ENCODE assay signal across 8 mouse cellular contexts in genomic region chr13:95324626-95325079, GRCm38 (mm10). TPM values are rescaled to one million over a fixed set of nuclear protein-coding genes. Genes with fewer than 3 reads are reported as not detected.
DNase-seq lines count a peak whose midpoint lies in the region; ATAC-seq and TF ChIP-seq lines count a peak whose summit lies in the region.

No protein-coding gene starts in this region.

- peak overlapping the region; percentile 87 for H3K4me3 ChIP-seq in heart, embryonic 10.5 days
- H3K4me3 ChIP-seq in heart, embryonic 14.5 days (ENCODE audit: control insufficient read depth in 1 of 2, insufficient read depth in 1 of 2, low read depth in 1 of 2, low read length in 2 of 2), result peak overlapping the region; percentile 91 to 95
- peak overlapping the region; percentile 64 to 69 for H3K4me3 ChIP-seq in liver, embryonic 14.5 days (ENCODE audit: insufficient read depth in 1 of 2, low read depth in 2 of 2, low read length in 2 of 2)
- H3K4me3 ChIP-seq in stomach, embryonic 15.5 days (replicated peaks), result peak overlapping the region; percentile 82

- H3K4me1 ChIP-seq in heart, embryonic 10.5 days, result peaks cover 14% of the 10 kb centered on the region
- H3K4me1 ChIP-seq in heart, embryonic 14.5 days (ENCODE audit: control insufficient read depth in 2 of 2, insufficient read depth in 2 of 2, low read length in 2 of 2), result peaks cover 6 to 24% of the 10 kb centered on the region in 2 experiments
- H3K4me1 ChIP-seq in liver, embryonic 14.5 days (replicated peaks; ENCODE audit: control insufficient read depth in 2 of 2, insufficient read depth in 2 of 2, low read length in 1 of 2), result peaks cover 0 to 3% of the 10 kb centered on the region in 2 experiments; a peak in 1 of 4 replicates
- peaks cover 20% of the 10 kb centered on the region for H3K4me1 ChIP-seq in stomach, embryonic 15.5 days

- H3K4me2 ChIP-seq in heart, embryonic 14.5 days (ENCODE audit: low read length), result peak overlapping the region; percentile 96
- peak overlapping the region; percentile 73 for H3K4me2 ChIP-seq in liver, embryonic 14.5 days (ENCODE audit: low read depth)
- peak overlapping the region; percentile 85 for H3K4me2 ChIP-seq in stomach, embryonic 15.5 days

- peak overlapping the region; percentile 100 for H3K9ac ChIP-seq in heart, embryonic 14.5 days (ENCODE audit: low read length)
- H3K9ac ChIP-seq in liver, embryonic 14.5 days (replicated peaks), result peak overlapping the region; percentile 62
- H3K9ac ChIP-seq in stomach, embryonic 15.5 days, result peak overlapping the region; percentile 98

- intact Hi-C loops in heart, postnatal 25 days (cut with DNase I), result loop anchor here (2.0 kb wide), 1 partner anchor 50 kb away; the partner anchor contains the start of gene Aggf1

- TF ChIP-seq EP300 in liver, embryonic 14.5 days (IDR thresholded peaks at IDR 0.05; ENCODE audit: low read depth), result no peak

- ATAC-seq in heart, embryonic 14.5 days (ENCODE audit: insufficient number of reproducible peaks, insufficient read depth, low FRiP score, low read depth), result no peak
- peak; percentile 26; the same call in 1 of the 2 replicates for ATAC-seq in liver, embryonic 14.5 days (ENCODE audit: insufficient read depth)
- ATAC-seq in stomach, embryonic 15.5 days (ENCODE audit: insufficient read depth, low FRiP score, low read depth), result no peak

- no peaks in the 10 kb centered on the region for H3K27me3 ChIP-seq in heart, embryonic 10.5 days (ENCODE audit: insufficient read depth, poor library complexity, severe bottlenecking)
- no peaks in the 10 kb centered on the region for H3K27me3 ChIP-seq in heart, embryonic 14.5 days (ENCODE audit: control insufficient read depth, insufficient read depth, low read length)
- H3K27me3 ChIP-seq in liver, embryonic 14.5 days (ENCODE audit: control insufficient read depth, insufficient read depth, low read length), result peaks cover 5% of the 10 kb centered on the region; the same call in 1 of the 2 replicates
- no peaks in the 10 kb centered on the region for H3K27me3 ChIP-seq in stomach, embryonic 15.5 days (replicated peaks)

- peaks cover 10% of the 10 kb centered on the region for H3K36me3 ChIP-seq in heart, embryonic 10.5 days
- peaks cover 8% of the 10 kb centered on the region; the same call in 1 of the 2 replicates for H3K36me3 ChIP-seq in heart, embryonic 14.5 days (ENCODE audit: control insufficient read depth, insufficient read depth, low read length)
- H3K36me3 ChIP-seq in liver, embryonic 14.5 days (replicated peaks; ENCODE audit: control insufficient read depth, insufficient read depth, low read depth), result no peaks in the 10 kb centered on the region
- H3K36me3 ChIP-seq in stomach, embryonic 15.5 days, result no peaks in the 10 kb centered on the region

- no peak for TF ChIP-seq CTCF in liver, embryonic 14.5 days (IDR thresholded peaks at IDR 0.05; ENCODE audit: low read depth)

- no peaks in the 10 kb centered on the region for H3K9me3 ChIP-seq in heart, embryonic 10.5 days
- no peaks in the 10 kb centered on the region for H3K9me3 ChIP-seq in heart, embryonic 14.5 days (ENCODE audit: control insufficient read depth, low read length)
- H3K9me3 ChIP-seq in liver, embryonic 14.5 days (ENCODE audit: control insufficient read depth, low read length), result no peaks in the 10 kb centered on the region
- H3K9me3 ChIP-seq in stomach, embryonic 15.5 days, result no peaks in the 10 kb centered on the region

- H3K27ac ChIP-seq in heart, embryonic 10.5 days, result peak overlapping the region; percentile 100
- peak overlapping the region; percentile 95 to 98 for H3K27ac ChIP-seq in heart, embryonic 14.5 days (replicated peaks in 1 of 2; ENCODE audit: control insufficient read depth in 1 of 2, insufficient read depth in 1 of 2, low read depth in 2 of 2, low read length in 2 of 2)
- no peak overlapping the region; the same call in 1 of the 2 replicates for H3K27ac ChIP-seq in liver, embryonic 14.5 days
- peak overlapping the region; percentile 99 for H3K27ac ChIP-seq in stomach, embryonic 15.5 days

- under 1% methylated on average over 22 of the region's 22 CpGs for WGBS in heart, embryonic 10.5 days
- 1% methylated on average over 22 of the region's 22 CpGs for WGBS in heart, embryonic 14.5 days
- WGBS in liver, embryonic 14.5 days (ENCODE audit: insufficient replicate concordance), result under 1% methylated on average over 22 of the region's 22 CpGs
- under 1% methylated on average over 22 of the region's 22 CpGs for WGBS in stomach, embryonic 15.5 days

- DNase-seq in heart, embryonic 10.5 days (ENCODE audit: low spot score), result no peak
- DNase-seq in heart, postnatal 25 days (ENCODE audit: low spot score), result no peak
- peak; percentile 30 for DNase-seq in thymus, postnatal 14 days
- no peak for DNase-seq in thymus, postnatal 25 days
- DNase-seq in liver, embryonic 14.5 days (ENCODE audit: low read depth in 3 of 3, low spot score in 3 of 3), result no peak
- DNase-seq in gastrocnemius, adult 18-20 months (ENCODE audit: low spot score), result no peak

RNA-seq across cellular contexts. Expression of gene Zbed3, which starts 1.2 kb away (rescaled TPM):
- polyA plus RNA-seq in heart, embryonic 10.5 days (2016; fragmentation: Nextera tagmentation; extraction: Ambion mirVana), result 52.1 and 56.2 TPM in 2 replicates
- 10 to 100 TPM; 15.1 to 16.2 TPM for total RNA-seq in heart, postnatal 25 days (2021)
- polyA plus RNA-seq in heart, embryonic 14.5 days (2014; fragmentation: Nextera tagmentation; extraction: Ambion mirVana), result 52.9 and 54.5 TPM in 2 replicates
- polyA plus RNA-seq in liver, embryonic 14.5 days (2012; rRNA removed), result 4.6 TPM in 2 replicates
- 4.1 and 5.0 TPM in 2 replicates for polyA plus RNA-seq in liver, embryonic 14.5 days (2014; fragmentation: Nextera tagmentation; extraction: Ambion mirVana)
- polyA plus RNA-seq in stomach, embryonic 15.5 days (2015; fragmentation: Nextera tagmentation; extraction: Ambion mirVana), result 51.3 and 60.1 TPM in 2 replicates
- 1 to 10 TPM; 4.2 to 4.8 TPM for total RNA-seq in gastrocnemius, adult 18-20 months (2021)

RNA-seq across cellular contexts. Expression of gene Aggf1, which starts 50.5 kb away (rescaled TPM):
- 27.8 and 34.5 TPM in 2 replicates for polyA plus RNA-seq in heart, embryonic 10.5 days (2016; fragmentation: Nextera tagmentation; extraction: Ambion mirVana)
- total RNA-seq in heart, postnatal 25 days (2021), result 10 to 100 TPM; 19.2 to 21.4 TPM
- polyA plus RNA-seq in heart, embryonic 14.5 days (2014; fragmentation: Nextera tagmentation; extraction: Ambion mirVana), result 27.5 and 27.8 TPM in 2 replicates
- 7.1 and 13.0 TPM in 2 replicates for polyA plus RNA-seq in liver, embryonic 14.5 days (2012; rRNA removed)
- 14.9 and 18.3 TPM in 2 replicates for polyA plus RNA-seq in liver, embryonic 14.5 days (2014; fragmentation: Nextera tagmentation; extraction: Ambion mirVana)
- 33.6 and 34.1 TPM in 2 replicates for polyA plus RNA-seq in stomach, embryonic 15.5 days (2015; fragmentation: Nextera tagmentation; extraction: Ambion mirVana)
- total RNA-seq in gastrocnemius, adult 18-20 months (2021), result 10 to 100 TPM; 16.5 to 17.7 TPM
